Mouse (Mus musculus) lung, postnatal 0 days (tissue): ENCODE data around the gene Nmd3.

ENCODE experiments used
- CTCF ChIP-seq: IDR thresholded peaks from 2 replicates; pipeline ENCODE4 v1.5.1; 2016; ENCODE audit warnings: antibody characterized with exemption, mild to moderate bottlenecking
- EP300 ChIP-seq: IDR thresholded peaks from 2 replicates; pipeline ENCODE4 v1.6.1; 2016; ENCODE audit warnings: antibody characterized with exemption, mild to moderate bottlenecking, control low read depth

DNA sequence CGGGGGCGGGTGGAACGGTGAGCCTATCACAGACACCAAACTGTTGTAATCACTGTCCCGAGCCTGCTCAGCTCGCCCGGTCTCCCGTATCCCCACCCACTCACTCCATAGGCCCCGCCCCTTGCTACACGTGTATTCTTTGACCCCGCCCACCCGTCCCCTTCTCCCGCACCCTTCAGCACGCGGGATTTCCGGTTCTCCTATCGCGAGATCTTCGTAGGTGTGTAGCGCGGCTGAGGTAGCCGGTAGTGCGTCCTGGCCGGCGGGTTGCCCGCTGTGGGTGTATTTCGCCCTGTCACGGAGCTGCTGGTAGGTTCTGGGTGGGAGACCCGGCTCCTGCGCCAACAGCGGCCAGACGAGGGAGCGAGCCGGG, at the start of gene Nmd3:
- no peak; the same call in 1 of the 2 replicates for TF ChIP-seq CTCF
- TF ChIP-seq EP300 = no peak
